Mouse (Mus musculus) gastrocnemius, postnatal 14 days (tissue): Measurements from ENCODE around the gene Olfr287. TPM values are rescaled to one million over a fixed set of nuclear protein-coding genes. Genes with fewer than 3 reads are reported as not detected.

Experiments
- DNase-seq: peaks from one replicate; pipeline ENCODE4 v3.0.0; 2021; ENCODE audit warnings: mixed read lengths
- intact Hi-C: fragments of 180-260 bp; cut with DNase I; formaldehyde crosslinking; loops from one replicate; pipeline ENCODE4 v1.15.1; 2025; ENCODE audit warnings: low total_unique reads
- total RNA-seq, 2 experiments: library from RNA; stranded (reverse); gene quantifications; 2 replicates each; pipeline ENCODE4 v1.2.3; 2021

The Olfr287 gene
- total RNA-seq, 2 experiments from 2014 or later, result not detected

DNA sequence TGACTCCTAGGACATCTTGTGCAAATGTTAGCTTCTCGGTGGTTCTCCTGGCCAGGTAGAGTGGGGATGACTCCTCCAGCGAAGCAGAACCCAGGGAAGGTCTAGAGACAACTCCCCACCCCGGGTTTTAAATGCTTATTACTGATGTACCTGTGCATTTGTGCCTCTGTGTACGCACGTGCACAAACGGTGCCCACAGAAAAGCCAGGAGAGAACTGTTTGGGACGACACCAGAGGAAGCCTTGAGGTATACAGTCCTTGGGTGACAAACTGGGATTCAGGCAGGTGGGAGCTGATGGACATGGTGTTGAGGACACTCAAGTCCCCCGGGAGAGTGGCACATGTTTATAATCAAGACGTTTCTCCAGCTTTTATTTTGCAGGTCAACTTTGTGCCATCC lies 49.9 kb downstream of the Olfr287 start:
- no peak for DNase-seq
- intact Hi-C loops, result no loop called here

DNA sequence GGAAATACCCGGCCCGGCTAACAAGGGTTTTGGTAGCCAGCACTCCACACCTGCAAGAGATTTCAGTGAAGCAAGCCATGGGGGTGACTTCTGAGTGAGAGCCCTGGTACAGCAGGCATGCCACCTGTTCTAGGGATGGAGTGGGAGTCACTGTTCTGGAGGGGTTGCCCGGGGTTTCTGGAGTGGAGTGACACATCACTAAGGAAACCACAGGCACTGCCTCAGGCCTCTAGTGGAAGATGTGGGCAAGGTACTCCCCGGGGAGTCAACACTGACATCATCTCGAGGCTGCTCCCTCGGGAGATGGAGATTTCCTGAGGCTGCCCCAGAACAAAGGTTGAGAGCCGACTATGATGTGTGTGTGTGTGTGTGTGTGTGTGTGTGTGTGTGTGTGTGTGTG lies 50.5 kb downstream of the Olfr287 start:
- intact Hi-C loops, result no loop called here
- DNase-seq, result no peak

DNA sequence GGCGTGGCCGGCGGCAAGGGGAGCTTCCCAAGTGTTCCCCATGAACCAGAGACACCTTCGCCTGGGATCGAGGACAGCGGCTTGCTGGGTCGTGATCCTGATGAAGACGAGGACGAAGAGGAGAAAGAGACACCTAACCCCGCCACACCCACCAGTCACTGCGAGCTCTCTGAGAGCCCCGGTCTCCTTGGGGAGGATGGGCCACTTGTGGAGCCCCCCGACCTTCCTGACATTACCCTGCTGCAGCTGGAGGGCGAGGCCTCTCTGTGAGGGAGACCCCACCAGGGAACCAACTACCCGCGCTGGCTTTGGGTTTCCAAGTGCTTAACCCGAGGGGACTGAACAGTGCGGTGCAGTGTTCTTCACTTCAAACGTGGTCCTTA lies 52.2 kb downstream of the Olfr287 start:
- intact Hi-C loops, result loop anchor here (5.0 kb wide), 1 partner anchor 96 kb away; no protein-coding TSS in a partner anchor

DNA sequence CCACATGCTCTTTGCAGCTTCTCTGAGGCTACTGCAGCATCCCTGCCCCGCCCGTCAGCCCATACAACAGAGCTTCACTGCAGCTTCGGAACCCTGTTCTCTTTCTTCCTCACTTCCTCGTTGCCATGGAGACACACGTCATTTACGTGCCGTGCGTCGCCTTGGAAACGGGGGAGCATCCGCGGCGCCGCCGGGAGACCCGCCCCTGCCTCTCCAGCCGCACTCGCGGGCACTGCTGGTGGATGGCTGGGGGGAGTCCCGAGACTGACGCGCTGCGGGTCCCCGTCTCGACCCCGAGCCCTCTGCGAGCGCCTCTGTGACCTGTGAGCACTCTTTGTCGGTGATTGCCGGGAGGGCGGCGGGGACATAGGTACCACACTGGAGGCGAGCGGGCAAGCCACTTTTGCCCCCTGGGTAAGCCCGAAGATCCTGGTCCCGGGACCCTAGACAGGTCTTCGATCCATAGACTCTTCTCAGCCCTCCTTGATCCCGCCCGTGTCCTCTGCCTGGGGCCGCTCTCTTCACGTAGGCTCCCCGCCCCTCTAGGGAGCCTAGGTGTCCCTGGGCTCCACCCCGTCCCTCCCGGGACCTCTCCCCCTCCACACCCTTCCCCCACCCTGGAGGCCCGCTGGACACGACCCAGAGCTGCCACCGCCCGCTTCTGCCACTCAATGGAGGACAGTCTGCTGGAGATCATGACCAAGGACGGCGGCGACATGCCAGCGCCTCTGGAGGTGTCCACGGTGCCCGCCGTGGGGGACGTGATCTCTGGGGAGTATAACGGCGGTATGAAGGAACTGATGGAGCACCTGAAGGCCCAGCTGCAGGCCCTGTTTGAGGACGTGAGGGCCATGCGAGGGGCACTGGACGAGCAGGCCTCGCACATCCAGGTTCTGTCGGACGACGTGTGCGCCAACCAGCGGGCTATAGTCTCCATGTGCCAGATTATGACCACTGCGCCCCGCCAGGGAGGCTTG lies 52.9 kb downstream of the Olfr287 start:
- DNase-seq, result peak; percentile 47
- intact Hi-C loops, result loop anchor here (5.0 kb wide), 1 partner anchor 96 kb away; no protein-coding TSS in a partner anchor

More for the DNA sequence above, 52.2 kb downstream of the Olfr287 start:
- DNase-seq, result no peak

DNA sequence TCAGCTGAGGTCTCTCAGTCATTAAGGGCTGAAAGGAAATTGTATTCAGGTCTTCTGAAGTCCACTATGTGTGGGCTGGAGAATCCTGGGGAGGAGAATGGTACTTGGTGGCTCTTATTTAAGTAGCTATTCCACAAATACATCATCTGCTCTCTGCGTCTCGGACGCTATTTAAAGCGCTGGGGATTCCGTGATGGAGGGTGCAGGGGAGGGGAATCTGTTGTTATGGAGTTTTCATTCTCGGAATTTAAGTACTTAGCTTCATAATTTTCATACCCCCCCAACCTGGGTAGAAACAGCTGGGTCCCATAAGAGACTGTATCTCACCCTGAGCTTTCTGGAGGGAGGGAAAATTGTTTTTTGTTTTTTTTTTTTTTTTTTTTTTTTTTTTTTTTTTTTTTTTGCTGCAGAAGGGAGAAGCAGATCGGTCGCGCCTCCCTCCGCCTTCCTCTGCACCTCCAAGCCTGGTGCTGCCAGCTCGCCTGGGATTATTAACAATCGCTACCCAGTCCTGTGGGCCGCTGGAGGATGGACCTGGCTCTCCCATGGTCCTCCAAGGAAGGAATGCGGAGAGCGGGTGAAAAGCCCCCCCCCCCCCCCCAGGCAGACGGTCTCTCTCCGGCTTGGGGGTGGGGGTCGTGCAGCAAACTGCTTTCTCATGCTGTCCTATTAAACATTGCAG lies 53.8 kb downstream of the Olfr287 start, which contains the start of gene Ccdc184:
Gene Ccdc184 (plus strand): TSS at position 196 of the 682 bp plus-strand sequence.
- intact Hi-C loops, result loop anchor here (5.0 kb wide), 1 partner anchor 95 kb away; no protein-coding TSS in a partner anchor
- no peak for DNase-seq

DNA sequence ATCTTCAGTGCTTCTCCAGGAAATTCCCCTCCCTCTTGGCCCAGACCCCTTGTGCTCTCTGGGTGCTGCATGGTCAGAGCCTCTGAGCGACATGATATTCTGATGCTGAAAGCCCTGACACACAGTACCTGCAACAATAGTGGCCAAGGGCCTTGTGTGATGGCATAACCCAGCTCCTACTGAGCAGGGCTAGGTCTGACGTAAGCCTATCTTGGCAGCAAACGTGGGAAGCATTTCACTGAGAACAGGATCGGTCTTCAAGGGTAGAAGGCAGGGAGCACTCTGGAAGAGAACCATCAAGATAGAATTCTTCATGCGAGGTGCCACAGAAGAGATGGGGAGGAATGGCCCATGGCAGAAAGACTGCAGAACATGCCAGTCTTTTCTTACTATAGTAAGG lies 55.3 kb downstream of the Olfr287 start, which contains the start of gene Asb8:
Gene Asb8 (minus strand): TSS at position 101 of the 400 bp plus-strand sequence.
- intact Hi-C loops, result loop anchor here (5.0 kb wide), 1 partner anchor 93 kb away; no protein-coding TSS in a partner anchor
- DNase-seq, result no peak

DNA sequence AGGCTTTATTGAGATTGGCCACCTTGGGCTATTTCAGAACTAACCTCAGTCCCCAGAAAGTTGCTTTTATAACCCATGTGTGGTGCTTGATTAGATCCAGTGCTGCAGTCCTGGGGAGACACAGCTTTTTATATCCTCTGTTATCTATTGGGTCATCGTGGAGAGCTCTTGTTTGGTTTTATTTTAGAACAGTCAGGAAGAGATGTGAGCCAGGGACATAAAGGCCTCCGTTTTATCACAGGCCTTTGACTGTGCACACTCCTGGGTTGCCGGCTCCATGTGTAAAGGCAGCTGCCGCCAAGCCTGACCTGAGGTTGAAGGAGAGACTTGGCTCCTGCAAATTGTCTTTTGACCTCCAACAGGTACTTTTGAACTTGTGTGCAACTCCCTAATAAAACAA lies 58.3 kb downstream of the Olfr287 start:
- DNase-seq, result no peak
- intact Hi-C loops, result no loop called here

DNA sequence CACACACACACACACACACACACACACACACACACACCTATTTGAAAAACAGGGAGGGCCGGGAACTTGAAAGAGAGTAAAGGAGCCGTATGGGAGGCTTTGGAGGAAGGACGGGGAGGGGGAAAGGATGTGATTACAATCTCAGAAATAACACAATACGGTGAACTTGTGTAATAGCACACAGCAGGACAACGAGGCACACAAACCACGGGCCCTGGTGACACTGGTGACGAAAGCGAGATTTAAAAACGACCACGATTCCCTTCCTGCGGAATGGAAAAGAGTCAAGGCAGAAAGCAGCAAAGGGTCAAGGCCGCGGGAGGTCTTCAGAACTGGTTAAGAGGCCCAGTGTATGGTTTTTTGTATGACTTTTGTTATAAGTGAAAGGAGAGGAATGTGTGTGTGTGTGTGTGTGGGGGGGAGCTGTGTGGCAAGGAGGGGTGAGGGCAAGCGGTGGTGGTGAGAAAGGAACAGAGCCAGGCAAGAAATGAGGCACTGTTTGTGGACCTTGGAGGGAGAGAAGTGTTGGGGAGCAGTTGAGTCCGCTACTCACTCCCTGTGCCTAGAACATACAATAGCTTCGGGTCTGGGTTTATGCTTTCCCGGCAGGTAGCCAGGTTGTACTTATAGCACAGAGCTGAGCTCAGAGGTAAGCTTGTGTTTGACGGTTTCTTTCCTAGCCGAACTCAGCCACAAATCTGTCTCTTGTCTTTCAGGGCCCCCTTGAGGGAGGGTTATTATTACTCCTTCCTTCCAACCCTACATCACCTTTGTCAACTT lies 59.6 kb downstream of the Olfr287 start:
- intact Hi-C loops, result no loop called here
- no peak for DNase-seq

DNA sequence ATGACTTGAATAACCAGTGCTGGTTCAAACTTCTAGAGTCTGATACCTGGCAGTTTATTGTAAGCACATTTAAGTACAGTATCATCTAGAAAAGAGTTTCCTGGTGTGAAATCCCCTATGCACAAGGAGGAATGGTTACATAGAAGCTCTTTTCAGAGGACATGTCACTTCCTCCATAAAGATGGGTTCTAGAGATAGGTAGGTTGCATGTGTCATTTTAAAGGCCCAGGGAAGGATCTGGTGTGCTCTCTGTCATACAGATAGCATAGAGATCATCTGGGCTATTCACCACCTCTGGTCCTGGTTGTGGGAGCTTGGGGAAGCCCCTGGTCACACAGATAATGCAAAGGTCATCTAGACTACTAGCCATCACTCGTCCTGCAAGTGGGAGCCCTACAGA lies 63.6 kb downstream of the Olfr287 start:
- intact Hi-C loops, result no loop called here
- DNase-seq, result no peak

Other genes starting within 250 kb of the Olfr287 start
- gene Col2a1, start 216.4 kb downstream of the Olfr287 start, total RNA-seq, result 10 to 100 TPM; 21.8 to 23.5 TPM
- gene Pfkm, start 128.5 kb downstream of the Olfr287 start, total RNA-seq, result 1,000 to 10,000 TPM; 1,399 to 1,520 TPM
- gene Senp1, start 127.3 kb downstream of the Olfr287 start, total RNA-seq, result 1 to 10 TPM; 6.8 to 7.0 TPM
- gene Asb8, start 55.4 kb downstream of the Olfr287 start, total RNA-seq, result 100 to 1,000 TPM; 146 to 157 TPM
- not detected for gene Ccdc184, start 53.9 kb downstream of the Olfr287 start, total RNA-seq
- gene Olfr288, start 25.5 kb downstream of the Olfr287 start, total RNA-seq, result not detected
- gene Gm44579, start 79 bp downstream of the Olfr287 start, total RNA-seq, result not detected
- gene Olfr286, start 13.4 kb upstream of the Olfr287 start, total RNA-seq, result not detected
- gene H1fnt, start 36.2 kb upstream of the Olfr287 start, total RNA-seq, result not detected
- 10 to 100 TPM; 12.3 to 14.9 TPM for gene Zfp641, start 75.1 kb upstream of the Olfr287 start, total RNA-seq
- not detected for gene Olfr285, start 96.3 kb upstream of the Olfr287 start, total RNA-seq
- gene Olfr284, start 119.9 kb upstream of the Olfr287 start, total RNA-seq, result not detected
- gene Olfr283, start 159.9 kb upstream of the Olfr287 start, total RNA-seq, result not detected
- gene Olfr282, start 210.2 kb upstream of the Olfr287 start, total RNA-seq, result not detected
- not detected for gene Olfr281, start 231.5 kb upstream of the Olfr287 start, total RNA-seq
- gene OR5BS1P, start 248.8 kb upstream of the Olfr287 start, total RNA-seq, result not detected